Mouse (Mus musculus): ENCODE results near the gene Arsb.

Arsb gene

GRCm38 (mm10) chr13:93985181-93985580 lies 213.8 kb downstream of the Arsb start:
- WGBS = 89% methylated on average over 7 of the region's 7 CpGs

GRCm38 (mm10) chr13:93985750-93986149 lies 214.3 kb downstream of the Arsb start:
- 85% methylated on average over 8 of the region's 8 CpGs for WGBS

GRCm38 (mm10) chr13:93987611-93988010 lies 216.2 kb downstream of the Arsb start:
- 74% methylated on average over 7 of the region's 7 CpGs for WGBS

GRCm38 (mm10) chr13:93989208-93989607 lies 217.8 kb downstream of the Arsb start:
- 74% methylated on average over 4 of the region's 4 CpGs for WGBS

- WGBS = 77% methylated on average over 11 of the region's 11 CpGs
Measured at GRCm38 (mm10) chr13:93989736-93990611, 218.5 kb downstream of the Arsb start.

- WGBS = 79% methylated on average over 3 of the region's 3 CpGs
Measured at GRCm38 (mm10) chr13:93990841-93991240, 219.4 kb downstream of the Arsb start.

GRCm38 (mm10) chr13:93992342-93992882 lies 221.0 kb downstream of the Arsb start:
- WGBS = 98% methylated on average over 5 of the region's 5 CpGs
